19 mouse cellular contexts compared by ENCODE assay signal in the genomic region with DNA sequence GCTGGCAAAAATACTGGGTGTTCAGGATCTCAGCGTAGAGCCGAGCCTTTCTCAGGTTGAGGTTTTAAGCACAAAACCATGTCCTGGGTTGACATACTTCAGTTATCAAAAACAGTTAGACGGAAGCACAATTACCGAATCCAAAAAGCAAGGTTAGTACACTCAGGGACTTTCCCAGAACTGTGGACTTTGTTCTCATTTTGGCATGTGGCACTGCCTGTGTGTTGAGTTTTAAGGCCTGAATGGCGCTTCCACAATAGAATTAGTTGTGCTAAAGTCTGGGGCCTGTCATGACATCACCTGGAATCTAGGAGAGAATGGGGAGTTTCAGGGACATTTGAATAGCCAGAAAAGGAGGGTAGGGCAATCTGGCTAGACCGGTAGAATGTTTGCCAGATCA. TPM values are rescaled to one million over a fixed set of nuclear protein-coding genes. Genes with fewer than 3 reads are reported as not detected.
A peak's percentile ranks its signal among the peaks of the same experiment; 100 is the strongest.
DNase-seq lines count a peak whose midpoint lies in the region; ATAC-seq and TF ChIP-seq lines count a peak whose summit lies in the region.
"Had no signal": no experiment of that assay in that cellular context is flagged by ENCODE, and none has a peak within 500 bp of the region (broad histone marks: within the 10 kb centered on the region; RNA-seq: fewer than 3 reads in every experiment).

No protein-coding gene starts in this region.

- TF ChIP-seq CTCF in lung, postnatal 0 days (IDR thresholded peaks at IDR 0.05) = no peak

- no peak overlapping the region for H3K4me3 ChIP-seq in lung, postnatal 0 days (ENCODE audit: low read depth, low read length)
- H3K4me3 ChIP-seq in macrophage (ENCODE audit: inconsistent target) = peak overlapping the region; percentile 77
- H3K4me3 ChIP-seq: erythroblast, embryonic 14.5 days; hindbrain, embryonic 13.5 days; liver, embryonic 13.5 days; midbrain, embryonic 12.5 days; neural tube, embryonic 15.5 days had no signal

- no peaks in the 10 kb centered on the region for H3K36me3 ChIP-seq in lung, postnatal 0 days (ENCODE audit: insufficient read depth, low read length)
- H3K36me3 ChIP-seq in macrophage (ENCODE audit: inconsistent target) = peaks cover 18% of the 10 kb centered on the region
- H3K36me3 ChIP-seq: hindbrain, embryonic 13.5 days; liver, embryonic 13.5 days; midbrain, embryonic 12.5 days; neural tube, embryonic 15.5 days had no signal

- no peak for TF ChIP-seq EP300 in lung, postnatal 0 days (IDR thresholded peaks at IDR 0.05)

- ATAC-seq in lung, postnatal 0 days = no peak
- ATAC-seq in erythroblast, adult 5-6 weeks (replicated peaks; ENCODE audit: low FRiP score, poor library complexity, severe bottlenecking) = no peak
- ATAC-seq: intestine, embryonic 16.5 days had no signal

- no peaks in the 10 kb centered on the region for H3K9me3 ChIP-seq in lung, postnatal 0 days (ENCODE audit: low read length)
- H3K9me3 ChIP-seq: hindbrain, embryonic 13.5 days; liver, embryonic 13.5 days; midbrain, embryonic 12.5 days; neural tube, embryonic 15.5 days had no signal

- H3K27ac ChIP-seq in lung, postnatal 0 days (ENCODE audit: low read length) = no peak overlapping the region
- peak overlapping the region; percentile 99 for H3K27ac ChIP-seq in macrophage
- H3K27ac ChIP-seq: hindbrain, embryonic 13.5 days; liver, embryonic 13.5 days; midbrain, embryonic 12.5 days; neural tube, embryonic 15.5 days had no signal

- H3K4me1 ChIP-seq in lung, postnatal 0 days (ENCODE audit: insufficient read depth, low read depth, low read length) = no peaks in the 10 kb centered on the region

- H3K9ac ChIP-seq in lung, postnatal 0 days (replicated peaks; ENCODE audit: low read depth) = no peak overlapping the region
- H3K9ac ChIP-seq: hindbrain, embryonic 13.5 days; liver, embryonic 13.5 days; midbrain, embryonic 12.5 days; neural tube, embryonic 15.5 days had no signal

- no peaks in the 10 kb centered on the region for H3K27me3 ChIP-seq in lung, postnatal 0 days (replicated peaks; ENCODE audit: insufficient read depth, low read length)
- H3K27me3 ChIP-seq: hindbrain, embryonic 13.5 days; liver, embryonic 13.5 days; midbrain, embryonic 12.5 days; neural tube, embryonic 15.5 days had no signal

- peak; percentile 11 for DNase-seq in kidney, adult 11 months
- no peak for DNase-seq in kidney, postnatal 10 days
- peak; percentile 7 for DNase-seq in lung, postnatal 25 days (ENCODE audit: low spot score)
- DNase-seq in lung, postnatal 0 days (ENCODE audit: low spot score) = no peak
- peak; percentile 58 for DNase-seq in Muller cell, postnatal 12 days (ENCODE audit: inconsistent ontology term)
- no peak for DNase-seq in layer of hippocampus, postnatal 25 days (ENCODE audit: extremely low spot score in 1 of 2, low spot score in 1 of 2)
- DNase-seq: cerebellum, adult 8-10 months; liver, embryonic 13.5 days; lung, postnatal 14 days; retina, postnatal 1 day; thymus, postnatal 4 days had no signal

- no peak overlapping the region for H3K4me2 ChIP-seq in lung, postnatal 0 days (replicated peaks; ENCODE audit: low read depth, low read length)
- H3K4me2 ChIP-seq: hindbrain, embryonic 13.5 days; liver, embryonic 13.5 days; midbrain, embryonic 12.5 days; neural tube, embryonic 15.5 days had no signal

- peaks cover 88% of the 10 kb centered on the region for H3K79me2 ChIP-seq in macrophage (ENCODE audit: inconsistent target)

- WGBS in lung, postnatal 0 days = 84% methylated on average over 6 of the region's 6 CpGs
- WGBS in macrophage (ENCODE audit: missing documents) = 93% methylated on average over 6 of the region's 6 CpGs

RNA-seq across cellular contexts. Expression of a gene that starts 3.8 kb away (rescaled TPM):
- 8.9 and 9.5 TPM in 2 replicates for polyA plus RNA-seq in lung, postnatal 0 days (2015; fragmentation: Nextera tagmentation; extraction: Ambion mirVana)
- 1,000 to 10,000 TPM in 17 of 26 experiments, 100 to 1,000 TPM in 9; 315 to 2,085 (median 1,261) TPM for total RNA-seq in macrophage (2018; cell fraction: chromatin; rRNA removed)
- total RNA-seq in macrophage (2018; cell fraction: cytosol; rRNA removed) = 100 to 1,000 TPM; 233 to 622 (median 484) TPM
- total RNA-seq in macrophage (2018; cell fraction: nucleus; rRNA removed) = 1,000 to 10,000 TPM in 12 of 26 experiments, 100 to 1,000 TPM in 14; 360 to 1,596 (median 951) TPM
- polyA plus RNA-seq in macrophage (2018) = 444 to 687 TPM (median 596 TPM) in 3 replicates
- total RNA-seq in layer of hippocampus, postnatal 25 days (2021) = 1 to 10 TPM; 1.7 to 2.9 TPM
- total RNA-seq in erythroblast, adult 5-6 weeks (2015; ENCODE audit: low replicate concordance) = 11.5 and 16.5 TPM in 2 replicates
- 12.0 and 23.2 TPM in 2 replicates for total RNA-seq in erythroblast, adult 5-6 weeks (2017; ENCODE audit: low replicate concordance)
- polyA plus RNA-seq: erythroblast, embryonic 14.5 days had no signal

RNA-seq across cellular contexts. Expression of a gene that starts 11.5 kb away (rescaled TPM):
- not detected in 2 replicates for polyA plus RNA-seq in lung, postnatal 0 days (2015; fragmentation: Nextera tagmentation; extraction: Ambion mirVana)
- 10 to 100 TPM in 2 of 26 experiments, 1 to 10 TPM in 24; 1.8 to 12.0 (median 4.9) TPM for total RNA-seq in macrophage (2018; cell fraction: chromatin; rRNA removed)
- total RNA-seq in macrophage (2018; cell fraction: cytosol; rRNA removed) = 10 to 100 TPM; 10.5 to 25.7 (median 18.3) TPM
- 10 to 100 TPM in 25 of 26 experiments, 1 to 10 TPM in 1; 5.4 to 27.0 (median 20.6) TPM for total RNA-seq in macrophage (2018; cell fraction: nucleus; rRNA removed)
- 23.1 to 29.1 TPM (median 26.4 TPM) in 3 replicates for polyA plus RNA-seq in macrophage (2018)
- not detected for total RNA-seq in layer of hippocampus, postnatal 25 days (2021)
- total RNA-seq in erythroblast, adult 5-6 weeks (2015; ENCODE audit: low replicate concordance) = 3.6 TPM in 1 of 2 replicates, not detected in the other
- 0.51 and 0.98 TPM in 2 replicates for total RNA-seq in erythroblast, adult 5-6 weeks (2017; ENCODE audit: low replicate concordance)
- polyA plus RNA-seq: erythroblast, embryonic 14.5 days; midbrain, embryonic 12.5 days had no signal

RNA-seq across cellular contexts. Expression of a gene that starts 27.8 kb away (rescaled TPM):
- not detected in 2 replicates for polyA plus RNA-seq in lung, postnatal 0 days (2015; fragmentation: Nextera tagmentation; extraction: Ambion mirVana)
- total RNA-seq in macrophage (2018; cell fraction: chromatin; rRNA removed) = 1 to 10 TPM in 6 of 26 experiments, not detected in 20; 1.1 to 3.8 (median 1.5) TPM
- total RNA-seq in macrophage (2018; cell fraction: cytosol; rRNA removed) = 1 to 10 TPM in 5 of 26 experiments, under 1 TPM in 20, not detected in 1; 0.29 to 1.3 (median 0.58) TPM
- total RNA-seq in macrophage (2018; cell fraction: nucleus; rRNA removed) = 1 to 10 TPM in 15 of 26 experiments, under 1 TPM in 2, not detected in 9; 0.86 to 5.5 (median 1.8) TPM
- polyA plus RNA-seq in macrophage (2018) = 1.3 to 3.4 TPM (median 1.4 TPM) in 3 replicates
- not detected for total RNA-seq in layer of hippocampus, postnatal 25 days (2021)
- not detected in 2 replicates for total RNA-seq in erythroblast, adult 5-6 weeks (2015; ENCODE audit: low replicate concordance)
- not detected in 2 replicates for total RNA-seq in erythroblast, adult 5-6 weeks (2017; ENCODE audit: low replicate concordance)
- polyA plus RNA-seq: erythroblast, embryonic 14.5 days; heart, embryonic 16.5 days; hindbrain, embryonic 13.5 days; intestine, embryonic 16.5 days; liver, embryonic 13.5 days; midbrain, embryonic 12.5 days; neural tube, embryonic 15.5 days had no signal

RNA-seq across cellular contexts. Expression of a gene that starts 44.8 kb away (rescaled TPM):
- 0.05 TPM in 1 of 2 replicates, not detected in the other for polyA plus RNA-seq in lung, postnatal 0 days (2015; fragmentation: Nextera tagmentation; extraction: Ambion mirVana)
- total RNA-seq in macrophage (2018; cell fraction: chromatin; rRNA removed) = not detected
- under 1 TPM in 8 of 26 experiments, not detected in 18; 0.05 to 0.13 (median 0.09) TPM for total RNA-seq in macrophage (2018; cell fraction: cytosol; rRNA removed)
- total RNA-seq in macrophage (2018; cell fraction: nucleus; rRNA removed) = not detected
- polyA plus RNA-seq in macrophage (2018) = 0.13 TPM in 1 of 3 replicates, not detected in the others
- not detected for total RNA-seq in layer of hippocampus, postnatal 25 days (2021)
- not detected in 2 replicates for total RNA-seq in erythroblast, adult 5-6 weeks (2015; ENCODE audit: low replicate concordance)
- not detected in 2 replicates for total RNA-seq in erythroblast, adult 5-6 weeks (2017; ENCODE audit: low replicate concordance)
- polyA plus RNA-seq: erythroblast, embryonic 14.5 days; heart, embryonic 16.5 days; intestine, embryonic 16.5 days; liver, embryonic 13.5 days; midbrain, embryonic 12.5 days had no signal

Comparison
In these comparisons a context has a peak if more than half of its experiments do, and no peak if none do; other contexts are left out.
1. DNase-seq: peak in kidney, adult 11 months (single experiment), lung, postnatal 25 days (single experiment) and Muller cell, postnatal 12 days (single experiment); none in kidney, postnatal 10 days (single experiment), lung, postnatal 0 days (single experiment) and layer of hippocampus, postnatal 25 days (0 of 2).